Mouse (Mus musculus): ENCODE measurements at regions not wholly inside any gene's neighbourhood (a gene's known extent, or its start where the extent isn't known, plus 50 kb on each side); places are given as distances from the start of the nearest gene placed in this dataset.

DNA sequence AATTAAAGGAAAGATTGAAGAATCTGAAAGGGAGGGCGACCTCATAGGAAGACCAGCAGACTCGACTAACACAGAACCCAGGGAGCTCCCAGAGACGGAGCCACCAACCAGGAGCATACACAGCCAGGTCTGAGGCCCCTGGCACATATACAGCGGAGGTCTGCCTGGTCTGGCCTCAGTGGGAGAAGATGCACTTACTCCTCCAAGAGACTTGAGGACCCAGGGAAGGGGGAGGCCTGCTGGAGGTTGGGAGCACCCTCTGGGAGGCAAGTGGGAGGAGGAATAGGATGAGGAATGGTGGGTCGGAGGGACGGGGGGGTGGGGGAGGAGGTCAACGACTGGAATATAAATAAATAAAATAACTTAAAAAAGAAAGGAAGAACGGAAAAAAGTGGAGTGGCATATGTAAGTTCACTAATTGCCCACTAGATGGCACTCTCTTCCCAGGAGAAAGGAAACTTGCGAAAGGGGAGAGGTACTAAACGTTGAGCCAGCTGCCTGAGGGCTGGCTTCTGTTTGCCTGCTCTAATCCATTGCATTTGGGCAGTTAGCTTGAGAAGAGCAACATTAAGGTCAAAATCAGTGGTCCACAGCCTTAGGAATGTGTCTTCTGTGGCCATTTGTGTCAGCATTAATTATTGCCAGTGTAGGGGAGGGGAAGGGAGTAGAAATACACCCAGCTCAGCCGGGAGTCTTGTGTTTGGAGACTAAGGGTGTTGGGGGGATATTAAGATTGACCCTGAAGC is 55.0 kb upstream of the Fam180a start:
- TF ChIP-seq POLR2A (IDR thresholded peaks at IDR 0.05; ENCODE audit: borderline replicate concordance, extremely low read depth, low read depth, low read length), result no peak
- TF ChIP-seq CTCF (IDR thresholded peaks at IDR 0.05; ENCODE audit: insufficient read depth, low read length), result peak; percentile 62
- DNase-seq, result no peak
- Histone ChIP-seq H3K4me1 (ENCODE audit: control insufficient read depth, insufficient read depth, low read length) (no peaks in the 10 kb centered on the region; the same call in 1 of the 2 replicates), H3K4me3 (replicated peaks; ENCODE audit: extremely low read depth, low read depth, low read length) (no peak overlapping the region)
- 21% methylated on average over 11 of the region's 11 CpGs for WGBS

GRCm38 (mm10) chr6:35379890-35380289 is 53.9 kb upstream of the Fam180a start:
- Histone ChIP-seq H3K4me3 (replicated peaks; ENCODE audit: extremely low read depth, low read depth, low read length) (no peak overlapping the region), H3K4me1 (ENCODE audit: control insufficient read depth, insufficient read depth, low read length) (no peaks in the 10 kb centered on the region; the same call in 1 of the 2 replicates)
- TF ChIP-seq POLR2A (IDR thresholded peaks at IDR 0.05; ENCODE audit: borderline replicate concordance, extremely low read depth, low read depth, low read length), result no peak
- peak; percentile 90 for TF ChIP-seq CTCF (IDR thresholded peaks at IDR 0.05; ENCODE audit: insufficient read depth, low read length)
- 10% methylated on average over 8 of the region's 8 CpGs for WGBS
- DNase-seq, result peak; percentile 66

DNA sequence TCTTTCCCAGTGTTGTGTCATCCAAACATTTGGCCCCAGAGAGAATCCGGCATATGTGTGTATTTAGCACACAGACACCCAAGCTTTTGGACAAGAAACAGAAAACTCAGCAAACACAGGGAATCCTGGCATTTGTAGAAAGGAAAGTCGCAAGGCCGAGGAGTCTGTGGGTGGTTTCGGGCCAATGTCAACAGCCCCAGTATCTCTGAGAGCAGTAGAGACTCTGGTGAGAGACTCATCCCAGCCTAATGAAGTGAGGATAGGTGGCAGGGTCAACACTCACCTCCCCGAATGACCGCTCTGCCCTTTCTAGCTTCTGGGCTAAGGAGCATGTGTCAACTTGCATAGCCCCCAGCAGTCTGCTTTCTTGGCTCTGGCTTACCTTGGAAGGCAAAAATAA is 52.9 kb upstream of the Fam180a start:
- no peaks in the 10 kb centered on the region; the same call in 1 of the 2 replicates for H3K4me1 ChIP-seq (ENCODE audit: control insufficient read depth, insufficient read depth, low read length)
- DNase-seq, result no peak
- TF ChIP-seq POLR2A (IDR thresholded peaks at IDR 0.05; ENCODE audit: borderline replicate concordance, extremely low read depth, low read depth, low read length) (no peak), CTCF (IDR thresholded peaks at IDR 0.05; ENCODE audit: insufficient read depth, low read length) (no peak)
- no peak overlapping the region for H3K4me3 ChIP-seq (replicated peaks; ENCODE audit: extremely low read depth, low read depth, low read length)
- 64% methylated on average over 6 of the region's 6 CpGs for whole genome bisulfite sequencing

GRCm38 (mm10) chr6:35377535-35377934 is 51.6 kb upstream of the Fam180a start:
- TF ChIP-seq POLR2A (IDR thresholded peaks at IDR 0.05; ENCODE audit: borderline replicate concordance, extremely low read depth, low read depth, low read length) (no peak), CTCF (IDR thresholded peaks at IDR 0.05; ENCODE audit: insufficient read depth, low read length) (no peak)
- no peak for DNase-seq
- no peak overlapping the region for H3K4me3 ChIP-seq (replicated peaks; ENCODE audit: extremely low read depth, low read depth, low read length)
- 88% methylated on average over 3 of the region's 3 CpGs for WGBS
- no peaks in the 10 kb centered on the region; the same call in 1 of the 2 replicates for H3K4me1 ChIP-seq (ENCODE audit: control insufficient read depth, insufficient read depth, low read length)

DNA sequence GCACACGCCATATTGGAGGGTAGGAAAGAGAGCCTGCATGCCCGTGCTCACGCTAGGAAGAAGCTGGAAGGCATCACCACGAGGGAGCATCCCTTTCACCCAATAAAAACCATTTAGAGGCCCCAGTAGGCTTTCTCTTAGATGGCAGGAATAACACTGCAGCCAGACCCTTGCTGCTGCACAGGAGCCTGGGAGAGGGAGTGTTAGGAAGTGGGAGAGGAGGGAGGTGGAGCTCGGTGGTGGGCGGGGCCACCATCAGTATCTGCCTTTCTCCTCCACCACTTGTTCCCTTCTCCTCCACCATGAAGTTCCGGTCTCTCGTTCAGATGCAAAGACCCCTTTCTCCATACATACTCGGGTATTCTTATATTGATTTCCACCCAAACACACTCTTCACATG is 50.6 kb upstream of the Fam180a start:
- no peak for TF ChIP-seq CTCF (IDR thresholded peaks at IDR 0.05; ENCODE audit: insufficient read depth, low read length)
- WGBS, result 78% methylated on average over 9 of the region's 9 CpGs
- H3K4me3 ChIP-seq (replicated peaks; ENCODE audit: extremely low read depth, low read depth, low read length), result no peak overlapping the region
- no peak for DNase-seq
- no peaks in the 10 kb centered on the region; the same call in 1 of the 2 replicates for H3K4me1 ChIP-seq (ENCODE audit: control insufficient read depth, insufficient read depth, low read length)

Data from lung, adult 2 months (tissue).